In the genomic region with DNA sequence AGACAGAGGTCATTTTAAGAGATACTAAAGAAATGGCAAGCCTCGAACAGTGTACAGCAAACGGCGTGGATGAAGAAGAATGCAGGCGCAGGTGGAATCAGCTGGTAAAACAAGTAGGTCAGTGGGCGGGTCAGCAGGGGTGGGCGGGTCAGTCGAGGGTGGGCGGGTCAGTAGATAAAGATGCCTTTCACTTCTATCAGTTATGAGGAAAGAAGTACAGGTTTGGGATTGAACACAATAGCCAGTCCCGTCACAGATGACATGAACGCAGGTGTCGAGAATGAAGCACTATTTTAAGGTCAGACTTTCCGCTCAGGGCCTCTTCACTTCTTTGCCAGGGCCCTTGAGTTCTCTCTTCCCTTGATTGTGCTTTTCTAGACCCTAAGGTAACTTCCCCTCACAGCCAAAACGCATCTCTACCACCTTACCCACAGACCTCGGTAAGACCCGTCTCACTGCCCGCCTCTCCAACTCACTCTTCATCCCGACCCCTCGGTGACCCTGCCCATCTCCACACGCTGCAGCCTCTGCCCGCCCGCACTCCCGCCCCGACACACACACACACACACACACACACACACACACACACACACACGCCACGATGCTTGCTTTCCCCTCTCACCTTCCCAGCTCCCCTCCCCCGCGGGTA, we compare ENCODE assay signal across 8 mouse cellular contexts. TPM values are rescaled to one million over a fixed set of nuclear protein-coding genes. Genes with fewer than 3 reads are reported as not detected.
DNase-seq lines count a peak whose midpoint lies in the region; ATAC-seq lines count a peak whose summit lies in the region.

No protein-coding gene starts in this region.

- no peaks in the 10 kb centered on the region for H3K27me3 ChIP-seq in kidney, embryonic 15.5 days
- 0 out of 2 replicates have a peak, but pooled peaks cover 1% of the 10 kb centered on the region for H3K27me3 ChIP-seq in embryonic facial prominence, embryonic 10.5 days (replicated peaks; ENCODE audit: low read depth, poor library complexity, severe bottlenecking)
- H3K27me3 ChIP-seq in midbrain, embryonic 11.5 days (ENCODE audit: control insufficient read depth, insufficient read depth, low read length): no peaks in the 10 kb centered on the region

- peak overlapping the region; percentile 62 for H3K9ac ChIP-seq in kidney, embryonic 15.5 days
- peak overlapping the region; percentile 71 for H3K9ac ChIP-seq in midbrain, embryonic 11.5 days (ENCODE audit: low read length)

- no peak; the same call in 1 of the 2 replicates for ATAC-seq in kidney, embryonic 15.5 days (replicated peaks; ENCODE audit: low FRiP score)
- ATAC-seq in midbrain, embryonic 11.5 days (ENCODE audit: low FRiP score): peak; percentile 74

- no peaks in the 10 kb centered on the region for H3K9me3 ChIP-seq in kidney, embryonic 15.5 days (replicated peaks)
- H3K9me3 ChIP-seq in embryonic facial prominence, embryonic 10.5 days: no peaks in the 10 kb centered on the region
- H3K9me3 ChIP-seq in midbrain, embryonic 11.5 days (ENCODE audit: control insufficient read depth, low read length): no peaks in the 10 kb centered on the region

- 11% methylated on average over 24 of the region's 27 CpGs for WGBS in kidney, embryonic 15.5 days
- WGBS in embryonic facial prominence, embryonic 10.5 days: 11% methylated on average over 27 of the region's 27 CpGs
- 9% methylated on average over 26 of the region's 27 CpGs for WGBS in midbrain, embryonic 11.5 days

- DNase-seq in kidney, postnatal 25 days: no peak
- peak; percentile 23 for DNase-seq in embryonic facial prominence, embryonic 10.5 days (ENCODE audit: low spot score)
- peak; percentile 51 for DNase-seq in induced T-regulatory cell, adult 2 months (ENCODE audit: low read depth)
- DNase-seq in midbrain, embryonic 11.5 days (ENCODE audit: low spot score, missing footprints): no peak
- DNase-seq in layer of hippocampus, adult 9-11 months: no peak
- no peak for DNase-seq in c-Kit-positive CD71-positive TER-119-positive erythroid progenitor cells, embryonic 14.5 days (ENCODE audit: low spot score)
- DNase-seq in cerebellum, postnatal 14 days: no peak

- peak overlapping the region; percentile 74 for H3K4me3 ChIP-seq in kidney, embryonic 15.5 days (replicated peaks)
- peak overlapping the region; percentile 82 for H3K4me3 ChIP-seq in embryonic facial prominence, embryonic 10.5 days
- H3K4me3 ChIP-seq in midbrain, embryonic 11.5 days (ENCODE audit: low read depth, low read length): peak overlapping the region; percentile 58

- peak overlapping the region; percentile 54 for H3K27ac ChIP-seq in kidney, embryonic 15.5 days
- peak overlapping the region; percentile 87 for H3K27ac ChIP-seq in embryonic facial prominence, embryonic 10.5 days (replicated peaks)
- no peak overlapping the region for H3K27ac ChIP-seq in midbrain, embryonic 11.5 days (ENCODE audit: low read depth, low read length)

- H3K4me1 ChIP-seq in kidney, embryonic 15.5 days: peaks cover 16% of the 10 kb centered on the region
- H3K4me1 ChIP-seq in embryonic facial prominence, embryonic 10.5 days: peaks cover 15% of the 10 kb centered on the region
- H3K4me1 ChIP-seq in midbrain, embryonic 11.5 days (ENCODE audit: control insufficient read depth, insufficient read depth, low read length): peaks cover 11% of the 10 kb centered on the region

- peaks cover 3% of the 10 kb centered on the region for H3K36me3 ChIP-seq in kidney, embryonic 15.5 days
- H3K36me3 ChIP-seq in embryonic facial prominence, embryonic 10.5 days (replicated peaks): peaks cover 22% of the 10 kb centered on the region
- H3K36me3 ChIP-seq in midbrain, embryonic 11.5 days (ENCODE audit: control insufficient read depth, insufficient read depth, low read length): no peaks in the 10 kb centered on the region

- H3K4me2 ChIP-seq in kidney, embryonic 15.5 days: peak overlapping the region; percentile 75
- peak overlapping the region; percentile 72 for H3K4me2 ChIP-seq in midbrain, embryonic 11.5 days

RNA-seq across cellular contexts. Expression of gene Zscan20, which starts 0.5 kb away (rescaled TPM):
- polyA plus RNA-seq in kidney, embryonic 15.5 days (2015; fragmentation: Nextera tagmentation; extraction: Ambion mirVana): 5.7 and 6.0 TPM in 2 replicates
- 7.1 and 7.8 TPM in 2 replicates for polyA plus RNA-seq in embryonic facial prominence, embryonic 10.5 days (2016; fragmentation: Nextera tagmentation; extraction: Ambion mirVana)
- polyA plus RNA-seq in midbrain, embryonic 11.5 days (2014; fragmentation: Nextera tagmentation; extraction: Ambion mirVana): 3.1 and 4.3 TPM in 2 replicates

RNA-seq across cellular contexts. Expression of gene Tlr12, which starts 9.0 kb away (rescaled TPM):
- polyA plus RNA-seq in kidney, embryonic 15.5 days (2015; fragmentation: Nextera tagmentation; extraction: Ambion mirVana): 2.6 and 2.9 TPM in 2 replicates
- 0.41 and 0.60 TPM in 2 replicates for polyA plus RNA-seq in embryonic facial prominence, embryonic 10.5 days (2016; fragmentation: Nextera tagmentation; extraction: Ambion mirVana)
- 0.04 and 0.22 TPM in 2 replicates for polyA plus RNA-seq in midbrain, embryonic 11.5 days (2014; fragmentation: Nextera tagmentation; extraction: Ambion mirVana)

RNA-seq across cellular contexts. Expression of gene Phc2, which starts 45.1 kb away (rescaled TPM):
- polyA plus RNA-seq in kidney, embryonic 15.5 days (2015; fragmentation: Nextera tagmentation; extraction: Ambion mirVana): 40.3 and 45.5 TPM in 2 replicates
- polyA plus RNA-seq in embryonic facial prominence, embryonic 10.5 days (2016; fragmentation: Nextera tagmentation; extraction: Ambion mirVana): 69.5 and 84.4 TPM in 2 replicates
- polyA plus RNA-seq in midbrain, embryonic 11.5 days (2014; fragmentation: Nextera tagmentation; extraction: Ambion mirVana): 85.6 and 110 TPM in 2 replicates

Comparison
In these comparisons a context has a peak if more than half of its experiments do, and no peak if none do; other contexts are left out.
1. DNase-seq: peak in embryonic facial prominence, embryonic 10.5 days (single experiment) and induced T-regulatory cell, adult 2 months (single experiment); none in kidney, postnatal 25 days (0 of 2), midbrain, embryonic 11.5 days (single experiment), layer of hippocampus, adult 9-11 months (single experiment), c-Kit-positive CD71-positive TER-119-positive erythroid progenitor cells, embryonic 14.5 days (single experiment) and cerebellum, postnatal 14 days (0 of 2).
2. Peak in every context shown above with its lines, with median percentiles within 50 percentile points of each other: H3K4me3 ChIP-seq.